Mouse (Mus musculus) hindbrain, embryonic 13.5 days (tissue): Measurements from ENCODE around the gene Tas2r108. TPM values are rescaled to one million over a fixed set of nuclear protein-coding genes. Genes with fewer than 3 reads are reported as not detected.

Experiments
- polyA plus RNA-seq: library from polyadenylated mRNA; unstranded; fragments of >200 nt; fragmentation: Nextera tagmentation; extraction: Ambion mirVana; gene quantifications from 2 replicates; pipeline ENCODE4 v1.2.1, GENCODE M21; 2015

Gene Tas2r108
- polyA plus RNA-seq, 1 experiment from 2014 or later, result not detected

Other genes starting within 250 kb of the Tas2r108 start
- gene Agk, start 168.4 kb upstream of the Tas2r108 start, polyA plus RNA-seq, result 40.4 and 41.8 TPM in 2 replicates
- gene E330009J07Rik, start 57.4 kb upstream of the Tas2r108 start, polyA plus RNA-seq, result 14.4 and 19.1 TPM in 2 replicates
- 0.18 and 0.25 TPM in 2 replicates for gene Wee2, start 54.4 kb upstream of the Tas2r108 start, polyA plus RNA-seq
- gene Ssbp1, start 22.2 kb upstream of the Tas2r108 start, polyA plus RNA-seq, result 126 and 132 TPM in 2 replicates
- gene Tas2r137, start 2.3 kb upstream of the Tas2r108 start, polyA plus RNA-seq, result not detected in 2 replicates
- gene Prss37, start 26.0 kb downstream of the Tas2r108 start, polyA plus RNA-seq, result not detected in 2 replicates
- 0.12 TPM in 2 replicates for gene Olfr461, start 61.5 kb downstream of the Tas2r108 start, polyA plus RNA-seq
- gene Olfr460, start 76.0 kb downstream of the Tas2r108 start, polyA plus RNA-seq, result not detected in 2 replicates
- gene Clec5a, start 92.3 kb downstream of the Tas2r108 start, polyA plus RNA-seq, result 0.66 and 1.6 TPM in 2 replicates
- gene Tas2r138, start 119.8 kb downstream of the Tas2r108 start, polyA plus RNA-seq, result not detected in 2 replicates
- gene Mgam, start 135.3 kb downstream of the Tas2r108 start, polyA plus RNA-seq, result 0.05 TPM in 1 of 2 replicates, not detected in the other